Mouse (Mus musculus): Measurements from ENCODE around the gene Dusp13.

Dusp13 gene

GRCm38 (mm10) chr14:21747436-21748141, 3.4 kb downstream of the Dusp13 start:
- DNase-seq (ENCODE audit: low read depth): no peak

GRCm38 (mm10) chr14:21746846-21747245, 4.1 kb downstream of the Dusp13 start:
- DNase-seq (ENCODE audit: low read depth): no peak

GRCm38 (mm10) chr14:21746251-21746650, 4.7 kb downstream of the Dusp13 start:
- no peak for DNase-seq (ENCODE audit: low read depth)

- no peak for DNase-seq (ENCODE audit: low read depth)
Measured at GRCm38 (mm10) chr14:21745149-21745548, 5.8 kb downstream of the Dusp13 start.

GRCm38 (mm10) chr14:21744169-21744568, 6.8 kb downstream of the Dusp13 start:
- no peak for DNase-seq (ENCODE audit: low read depth)

- DNase-seq (ENCODE audit: low read depth): no peak
Measured at GRCm38 (mm10) chr14:21742441-21742840, 8.5 kb downstream of the Dusp13 start.

GRCm38 (mm10) chr14:21741786-21742185, 9.2 kb downstream of the Dusp13 start:
- peak; percentile 55 for DNase-seq (ENCODE audit: low read depth)

- no peak for DNase-seq (ENCODE audit: low read depth)
Measured at GRCm38 (mm10) chr14:21741314-21741713, 9.7 kb downstream of the Dusp13 start.

- no peak for DNase-seq (ENCODE audit: low read depth)
Measured at GRCm38 (mm10) chr14:21740345-21740744, 10.6 kb downstream of the Dusp13 start.

GRCm38 (mm10) chr14:21733131-21733905, 17.7 kb downstream of the Dusp13 start:
- no peak for DNase-seq (ENCODE audit: low read depth)

GRCm38 (mm10) chr14:21729936-21730335, 21.0 kb downstream of the Dusp13 start:
- no peak for DNase-seq (ENCODE audit: low read depth)

GRCm38 (mm10) chr14:21729031-21729732, 21.8 kb downstream of the Dusp13 start:
- no peak for DNase-seq (ENCODE audit: low read depth)

- no peak for DNase-seq (ENCODE audit: low read depth)
Measured at GRCm38 (mm10) chr14:21722021-21722698, 28.8 kb downstream of the Dusp13 start.

- DNase-seq (ENCODE audit: low read depth): no peak
Measured at GRCm38 (mm10) chr14:21720430-21721205, 30.4 kb downstream of the Dusp13 start.

GRCm38 (mm10) chr14:21719646-21720383, 31.2 kb downstream of the Dusp13 start:
- no peak for DNase-seq (ENCODE audit: low read depth)

GRCm38 (mm10) chr14:21714486-21714885, 36.5 kb downstream of the Dusp13 start, which contains the start of gene Dupd1:
Gene Dupd1 (minus strand): TSS chr14:21714576.
- no peak for DNase-seq (ENCODE audit: low read depth)

- no peak for DNase-seq (ENCODE audit: low read depth)
Measured at GRCm38 (mm10) chr14:21711231-21711630, 39.8 kb downstream of the Dusp13 start.

- no peak for DNase-seq (ENCODE audit: low read depth)
Measured at GRCm38 (mm10) chr14:21709545-21709944, 41.4 kb downstream of the Dusp13 start.

GRCm38 (mm10) chr14:21706759-21707571, 44.0 kb downstream of the Dusp13 start:
- DNase-seq (ENCODE audit: low read depth): no peak

- no peak for DNase-seq (ENCODE audit: low read depth)
Measured at GRCm38 (mm10) chr14:21705462-21705861, 45.5 kb downstream of the Dusp13 start.
